Mouse (Mus musculus) ES-E14 (cell line): ENCODE data around the gene Thap8.

Experiments
- CHD2 ChIP-seq: IDR thresholded peaks from 2 replicates; pipeline ENCODE4 v1.6.1; 2014; ENCODE audit warnings: mild to moderate bottlenecking, low read depth, low read length, inconsistent platforms
- HCFC1 ChIP-seq: IDR thresholded peaks from 2 replicates; pipeline ENCODE4 v1.6.1; 2012; ENCODE audit warnings: low read length, inconsistent platforms, borderline replicate concordance; ENCODE audit not compliant: insufficient read depth
- MAFK ChIP-seq: IDR thresholded peaks from 2 replicates; pipeline ENCODE4 v1.6.1; 2014; ENCODE audit warnings: mild to moderate bottlenecking, low read depth, low read length, inconsistent platforms; ENCODE audit not compliant: insufficient read depth
- ZC3H11A ChIP-seq: IDR thresholded peaks from 2 replicates; pipeline ENCODE4 v1.6.1; 2012; ENCODE audit warnings: low read depth, mild to moderate bottlenecking, inconsistent platforms, low read length, borderline replicate concordance
- ZNF384 ChIP-seq: IDR thresholded peaks from 2 replicates; pipeline ENCODE4 v1.6.1; 2012; ENCODE audit warnings: low read depth, low read length, inconsistent platforms

GRCm38 (mm10) chr7:30288046-30288445, 8.2 kb downstream of the Thap8 start:
- no peak for TF ChIP-seq HCFC1
- no peak for TF ChIP-seq ZC3H11A
- no peak for TF ChIP-seq ZNF384
- TF ChIP-seq MAFK: no peak
- TF ChIP-seq CHD2: no peak
